Mouse (Mus musculus): ENCODE measurements around the gene Mcoln3.

Mcoln3 gene

DNA sequence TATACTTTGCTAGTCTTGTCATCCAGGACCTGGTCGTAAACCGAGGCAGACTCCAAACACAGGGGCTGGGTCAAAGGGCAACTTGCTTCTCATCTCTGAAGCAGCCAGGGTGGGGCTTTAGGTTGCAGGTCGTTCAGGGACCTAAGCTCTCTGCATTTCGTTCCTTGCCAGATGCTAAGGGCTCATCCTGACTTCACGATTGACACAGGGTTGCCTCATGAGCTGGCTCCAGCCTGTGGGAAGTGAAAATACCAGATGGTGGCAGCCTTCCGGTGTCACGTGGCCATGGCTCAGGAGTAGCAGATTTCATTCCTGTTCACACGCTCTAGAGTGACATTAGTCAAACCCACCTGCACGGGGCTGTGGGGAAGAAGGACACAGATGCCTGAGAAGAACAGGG is 17.6 kb downstream of the Mcoln3 start:
- DNase-seq (ENCODE audit: low spot score in 2 of 2) = no peak

- no peak for DNase-seq (ENCODE audit: low spot score in 2 of 2)
These were observed 18.2 kb downstream of the Mcoln3 start for GRCm38 (mm10) chr3:146135417-146135816.

GRCm38 (mm10) chr3:146136422-146136821 is 19.2 kb downstream of the Mcoln3 start:
- DNase-seq (ENCODE audit: low spot score in 2 of 2) = no peak

DNA sequence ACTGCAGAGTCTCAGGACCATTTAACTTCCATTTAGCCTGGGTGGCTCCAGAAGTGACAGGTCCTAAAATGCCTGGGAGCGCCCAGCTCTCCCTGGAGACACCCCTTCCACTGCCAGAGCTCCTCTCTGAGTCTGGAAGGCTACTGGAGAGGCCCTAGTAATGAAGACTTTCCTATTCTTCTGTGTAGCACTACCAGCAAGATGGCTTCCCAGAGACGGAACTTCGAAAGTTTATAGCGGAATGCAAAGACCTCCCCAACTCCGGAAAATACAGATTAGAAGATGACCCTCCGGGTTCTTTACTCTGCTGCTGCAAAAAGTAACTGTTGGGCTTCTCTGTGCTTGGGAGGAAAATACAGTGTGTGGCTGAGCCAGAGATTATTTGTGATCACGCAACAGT is 23.0 kb downstream of the Mcoln3 start:
- DNase-seq (ENCODE audit: low spot score in 2 of 2) = no peak

GRCm38 (mm10) chr3:146142523-146142922 is 25.3 kb downstream of the Mcoln3 start:
- no peak for DNase-seq (ENCODE audit: low spot score in 2 of 2)

DNA sequence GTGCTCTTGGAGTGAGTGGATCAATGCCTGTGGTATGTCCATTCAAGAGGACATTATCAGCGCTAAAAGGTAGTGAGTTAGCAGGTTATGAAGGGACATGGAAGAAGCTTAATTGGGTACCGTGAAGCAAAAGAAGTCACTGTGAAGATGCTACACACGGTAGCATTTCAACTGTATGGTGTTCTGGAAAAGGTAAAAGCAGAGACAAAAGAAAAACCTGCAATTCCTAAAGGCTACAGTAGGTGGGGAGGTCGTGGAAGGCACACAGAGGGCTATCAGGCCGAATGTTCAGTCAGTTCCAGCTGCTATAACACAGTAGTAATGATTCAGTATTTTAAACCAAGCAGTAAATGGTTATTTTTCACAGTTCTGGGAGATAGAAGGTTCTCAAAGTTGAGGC is 28.3 kb downstream of the Mcoln3 start:
- no peak for DNase-seq (ENCODE audit: low spot score in 2 of 2)

- no peak for DNase-seq (ENCODE audit: low spot score in 2 of 2)
These were observed 28.9 kb downstream of the Mcoln3 start for GRCm38 (mm10) chr3:146146131-146146530.

DNA sequence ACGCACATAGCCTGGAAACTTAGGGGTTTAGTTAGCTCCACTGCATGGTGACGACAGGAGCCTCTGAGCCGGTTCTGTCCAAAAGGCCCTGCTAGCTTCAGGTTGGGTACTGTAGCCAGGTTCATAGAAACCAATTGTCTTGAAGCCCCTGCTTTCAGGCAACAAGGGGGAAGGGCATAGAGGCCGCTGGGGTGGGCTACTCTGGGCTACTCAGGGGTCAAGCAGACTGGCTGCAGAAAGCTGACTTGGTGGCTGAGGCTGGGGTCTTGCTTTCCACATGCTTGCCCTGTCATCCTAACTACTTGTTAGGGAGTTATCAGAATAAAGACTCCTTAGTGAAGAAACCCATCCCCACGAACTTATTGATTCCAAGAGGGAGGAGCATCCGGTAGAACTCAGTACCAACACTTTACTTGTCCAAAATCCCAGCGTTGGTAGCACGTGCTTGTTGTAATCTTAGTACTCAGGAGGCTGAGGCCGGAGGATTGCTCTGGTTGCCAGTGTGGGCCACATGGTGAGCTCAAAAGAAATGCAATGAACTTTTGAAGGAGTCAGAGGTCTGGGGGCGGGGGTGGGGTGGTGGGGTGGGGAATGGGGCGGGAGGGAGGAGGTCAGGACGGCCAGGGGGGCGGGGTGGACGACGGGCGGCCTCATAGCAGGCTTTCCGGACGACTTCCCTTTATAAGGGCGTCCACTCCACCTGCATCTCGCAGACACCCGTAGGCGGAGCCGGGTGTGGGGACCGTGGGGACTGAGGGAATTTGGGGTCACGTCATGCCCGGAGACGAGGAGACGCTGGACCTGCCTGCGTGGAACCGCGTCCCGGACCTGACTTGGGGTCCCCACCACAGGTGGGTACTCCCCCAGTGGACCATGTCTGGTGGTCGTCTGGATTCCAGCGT is 32.2 kb downstream of the Mcoln3 start, which contains the start of gene Mcoln2:
Gene Mcoln2, plus strand, starts transcription at position 678 of the 902 bp plus-strand sequence.
- DNase-seq (ENCODE audit: low spot score in 2 of 2) = no peak

DNA sequence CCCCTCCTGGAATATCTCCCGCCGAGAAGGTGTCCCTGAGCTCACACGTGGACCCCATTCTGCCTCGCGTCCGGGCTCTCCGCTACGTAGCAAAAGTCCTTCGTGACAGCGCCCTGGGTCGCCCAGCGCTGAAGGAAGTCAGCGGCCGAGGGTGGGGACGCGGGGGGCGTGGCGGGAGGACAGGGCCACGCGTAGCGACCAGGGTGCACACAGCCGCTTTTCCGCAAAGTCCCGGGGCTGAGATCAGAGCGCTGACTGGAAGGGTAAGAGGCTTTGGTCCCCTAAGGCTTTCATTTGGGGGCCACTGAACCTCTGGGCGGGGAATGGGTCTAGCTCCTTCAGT is 32.8 kb downstream of the Mcoln3 start:
- no peak for DNase-seq (ENCODE audit: low spot score in 2 of 2)

DNA sequence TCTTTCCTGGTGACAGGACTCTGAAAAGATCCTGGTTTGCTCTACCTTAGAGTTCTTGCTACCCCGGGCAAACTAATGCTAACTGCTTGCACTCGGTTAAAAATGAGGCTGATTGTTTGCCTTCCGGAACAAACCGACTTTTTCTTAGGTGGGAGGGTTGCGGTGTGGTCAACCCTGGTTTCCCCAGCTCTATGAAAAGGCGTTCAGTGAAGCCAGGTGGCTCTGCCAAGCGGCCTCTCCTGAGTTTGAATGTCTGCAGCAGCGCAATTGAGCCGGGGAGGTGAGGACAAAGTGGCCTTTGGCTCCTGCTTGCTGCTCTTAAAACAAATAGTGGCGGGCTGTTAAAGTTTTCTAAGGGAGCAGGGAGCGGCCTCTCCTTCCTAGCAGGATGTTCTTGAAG is 33.3 kb downstream of the Mcoln3 start:
- no peak for DNase-seq (ENCODE audit: low spot score in 2 of 2)

DNA sequence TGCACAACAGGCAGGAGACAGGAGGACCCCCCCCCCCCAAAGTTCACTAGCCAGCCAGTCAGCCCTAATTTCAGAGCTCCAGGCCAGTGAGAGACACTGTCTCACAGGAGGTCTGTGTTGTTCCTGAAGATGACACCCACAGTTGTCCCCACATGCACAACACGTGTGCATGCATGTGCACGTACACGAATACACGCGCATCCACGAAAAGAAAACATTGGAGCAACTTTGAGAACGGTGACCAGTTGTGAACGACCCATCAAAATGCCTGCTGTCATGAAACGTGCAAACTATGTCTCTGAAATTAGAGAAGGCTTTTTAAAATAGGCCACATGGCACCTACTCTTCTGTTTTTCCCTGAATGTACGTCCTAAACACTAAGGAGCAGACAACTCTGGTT is 34.1 kb downstream of the Mcoln3 start:
- no peak for DNase-seq (ENCODE audit: low spot score in 2 of 2)

- DNase-seq (ENCODE audit: low spot score in 2 of 2) = no peak
These were observed 34.5 kb downstream of the Mcoln3 start for GRCm38 (mm10) chr3:146151755-146152154.

- DNase-seq (ENCODE audit: low spot score in 2 of 2) = no peak
These were observed 35.1 kb downstream of the Mcoln3 start for GRCm38 (mm10) chr3:146152348-146152747.

GRCm38 (mm10) chr3:146152913-146153312 is 35.7 kb downstream of the Mcoln3 start:
- no peak for DNase-seq (ENCODE audit: low spot score in 2 of 2)

GRCm38 (mm10) chr3:146153862-146154611 is 36.8 kb downstream of the Mcoln3 start:
- DNase-seq (ENCODE audit: low spot score in 2 of 2) = no peak

DNA sequence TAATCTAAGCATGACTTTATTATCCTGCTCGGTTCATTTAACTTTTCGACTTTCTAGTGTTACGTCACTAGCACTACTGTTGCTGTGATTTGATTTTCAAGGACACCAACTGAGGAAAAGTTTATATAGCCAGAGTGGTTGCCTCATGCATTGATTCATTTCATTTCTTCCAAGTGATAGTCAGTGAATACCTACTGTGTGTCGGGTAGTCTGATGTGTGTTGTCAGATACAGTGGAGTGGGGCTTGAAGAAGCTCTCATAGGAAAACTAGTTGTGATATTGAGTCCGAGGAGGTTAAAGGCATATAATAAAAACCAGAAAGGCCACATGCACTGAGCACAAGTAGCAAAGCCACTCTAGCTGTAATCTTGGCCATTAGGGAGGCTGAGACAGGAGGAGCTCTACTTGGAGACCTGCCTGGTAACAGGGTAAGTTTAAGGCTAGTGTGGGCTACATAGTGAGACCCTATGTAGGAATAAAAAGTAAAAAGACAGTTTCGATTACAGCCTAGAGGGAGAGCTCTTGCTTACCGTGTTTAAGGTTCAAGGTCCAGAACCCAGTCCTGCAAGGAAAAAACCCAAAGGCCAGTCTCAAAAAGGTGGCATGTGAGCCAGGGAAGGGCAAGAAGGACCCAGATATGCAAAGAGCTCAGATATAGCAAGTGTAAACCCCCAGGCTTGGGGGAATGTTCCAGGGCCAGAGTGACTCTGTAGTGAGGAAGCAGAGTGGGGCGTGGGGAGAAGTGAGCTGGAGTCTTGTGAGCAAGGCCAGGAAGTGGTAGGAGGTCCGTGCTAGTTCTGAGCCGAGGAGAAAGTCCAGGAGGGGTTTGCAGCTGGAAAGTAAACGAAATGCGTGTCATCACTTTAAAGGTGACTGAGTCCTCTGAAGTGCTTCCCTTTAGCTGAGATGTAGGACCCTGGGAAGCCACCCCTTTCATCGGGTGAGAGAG is 38.7 kb downstream of the Mcoln3 start:
- DNase-seq (ENCODE audit: low spot score in 2 of 2) = no peak

DNA sequence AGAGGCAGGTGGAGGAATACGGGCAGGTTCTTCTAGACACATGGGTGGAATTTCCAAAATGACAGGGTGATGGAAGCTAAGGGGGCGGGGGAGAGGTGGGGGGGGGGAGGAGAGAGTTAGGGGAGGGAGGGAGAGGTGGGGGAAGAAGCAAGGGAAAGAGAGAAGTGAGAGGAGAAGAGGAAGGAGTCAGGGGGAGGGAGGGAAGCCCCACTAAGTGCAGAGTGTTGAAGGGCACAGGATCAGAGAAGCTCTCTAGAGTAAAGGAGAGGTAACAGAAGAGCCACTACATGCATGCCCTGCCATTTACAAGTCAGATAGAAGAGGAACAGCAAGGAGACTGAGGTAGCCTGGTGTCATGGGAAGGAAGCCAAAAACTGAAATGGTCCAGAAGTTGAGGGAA is 39.6 kb downstream of the Mcoln3 start:
- DNase-seq (ENCODE audit: low spot score in 2 of 2) = no peak

GRCm38 (mm10) chr3:146158039-146158438 is 40.8 kb downstream of the Mcoln3 start:
- DNase-seq (ENCODE audit: low spot score in 2 of 2) = no peak

- no peak for DNase-seq (ENCODE audit: low spot score in 2 of 2)
These were observed 42.1 kb downstream of the Mcoln3 start for GRCm38 (mm10) chr3:146159360-146159759.

- no peak for DNase-seq (ENCODE audit: low spot score in 2 of 2)
These were observed 44.9 kb downstream of the Mcoln3 start for GRCm38 (mm10) chr3:146162197-146162596.

DNA sequence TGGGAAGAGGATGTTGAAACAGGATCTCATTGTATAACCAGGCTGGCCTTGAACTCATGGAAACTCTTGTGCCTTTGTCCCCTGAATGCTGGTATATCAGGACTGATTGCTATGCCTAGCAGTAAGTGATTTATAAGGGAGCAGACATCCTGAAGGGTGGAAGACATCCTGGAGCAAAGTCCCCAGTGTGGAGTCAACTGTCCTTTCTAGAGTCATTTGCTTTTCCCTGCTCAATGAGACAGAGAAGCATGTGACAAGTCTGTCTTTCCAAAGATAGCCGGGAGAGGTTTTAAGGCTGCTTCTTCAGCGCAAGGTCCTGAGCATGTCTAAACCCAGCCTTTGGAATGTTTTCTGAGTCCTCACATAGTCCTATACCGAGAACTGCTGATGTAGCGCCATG is 52.1 kb downstream of the Mcoln3 start:
- no peak for DNase-seq (ENCODE audit: low spot score in 2 of 2)

DNA sequence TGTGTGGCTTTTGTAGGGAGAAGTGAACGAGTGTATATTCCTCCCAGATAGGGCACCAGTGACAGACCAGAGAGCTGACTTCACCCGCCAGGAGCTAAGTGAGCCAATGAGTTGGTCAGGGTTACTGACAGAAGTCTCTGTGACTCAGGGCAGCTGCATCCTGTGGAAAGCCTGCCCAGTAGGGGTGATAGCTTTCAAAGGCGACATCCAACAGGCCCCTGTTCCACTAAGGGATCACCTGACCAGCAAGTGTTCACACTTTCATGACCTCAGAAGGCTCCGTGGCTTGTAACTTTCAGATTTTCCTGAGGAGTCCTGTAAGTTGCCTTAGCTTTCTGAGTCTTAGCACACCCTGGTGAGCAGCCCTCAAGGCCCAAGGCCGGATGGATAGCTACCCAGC is 55.8 kb downstream of the Mcoln3 start:
- no peak for DNase-seq (ENCODE audit: low spot score in 2 of 2)

Measured in frontal cortex, postnatal 25 days (tissue).